29 mouse cellular contexts compared by ENCODE assay signal in the genomic region with DNA sequence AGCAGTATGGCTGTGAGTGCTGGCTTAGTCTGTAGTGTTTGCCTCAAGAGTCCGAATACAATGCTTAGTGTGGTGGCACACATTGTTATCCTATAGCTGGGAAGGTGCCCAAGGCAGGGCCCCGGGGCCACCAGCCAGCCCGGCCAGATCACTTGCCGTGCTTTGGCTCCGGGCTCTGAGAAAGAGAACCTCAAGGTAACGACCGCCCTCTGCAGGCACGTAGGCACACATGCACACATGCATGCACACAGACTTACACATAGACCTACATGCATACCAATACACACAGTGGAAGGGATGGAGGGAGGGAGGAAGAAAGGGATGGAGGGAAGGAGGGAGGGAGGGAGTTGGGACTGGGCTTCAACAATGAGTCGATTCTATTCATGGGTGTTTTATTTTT. TPM values are rescaled to one million over a fixed set of nuclear protein-coding genes. Genes with fewer than 3 reads are reported as not detected.
"Had no signal": no experiment of that assay in that cellular context is flagged by ENCODE, and none has a peak within 500 bp of the region (broad histone marks: within the 10 kb centered on the region; RNA-seq: fewer than 3 reads in every experiment).

No protein-coding gene starts in this region.

- H3K4me1 ChIP-seq: heart, embryonic 12.5 days; hindbrain, embryonic 13.5 days; hindbrain, embryonic 15.5 days; kidney, embryonic 15.5 days had no signal

- H3K36me3 ChIP-seq: heart, embryonic 10.5 days; heart, embryonic 12.5 days; hindbrain, embryonic 13.5 days; hindbrain, embryonic 15.5 days; kidney, embryonic 15.5 days; limb, embryonic 13.5 days; limb, embryonic 15.5 days; liver, embryonic 13.5 days had no signal

- DNase-seq: gastrocnemius, adult 2 months; gastrocnemius, postnatal 10 days; gastrocnemius, postnatal 25 days; heart, adult 18-20 months; heart, postnatal 14 days; heart, postnatal 36 days; kidney, adult 11 months; kidney, adult 2 months; kidney, adult 9 months; kidney, postnatal 14 days; kidney, postnatal 36 days; layer of hippocampus, adult 9-11 months; layer of hippocampus, postnatal 36 days; left cerebral cortex, postnatal 4 days; liver, embryonic 13.5 days had no signal

- H3K4me3 ChIP-seq: gastrocnemius, adult 2 months; heart, embryonic 10.5 days; heart, embryonic 12.5 days; hindbrain, embryonic 13.5 days; hindbrain, embryonic 15.5 days; kidney, embryonic 15.5 days; limb, embryonic 13.5 days; limb, embryonic 15.5 days; liver, embryonic 13.5 days had no signal

- ATAC-seq: hindbrain, postnatal 0 days; intestine, embryonic 16.5 days had no signal

- H3K27me3 ChIP-seq: hindbrain, embryonic 15.5 days; kidney, embryonic 15.5 days; liver, embryonic 13.5 days had no signal

- H3K9me3 ChIP-seq: heart, embryonic 10.5 days; heart, embryonic 12.5 days; hindbrain, embryonic 13.5 days; hindbrain, embryonic 15.5 days; kidney, embryonic 15.5 days; limb, embryonic 15.5 days; liver, embryonic 13.5 days had no signal

- H3K27ac ChIP-seq: gastrocnemius, adult 2 months; heart, embryonic 10.5 days; hindbrain, embryonic 13.5 days; hindbrain, embryonic 15.5 days; hindbrain, postnatal 0 days; kidney, embryonic 15.5 days; kidney, postnatal 0 days; limb, embryonic 13.5 days; limb, embryonic 15.5 days; liver, embryonic 13.5 days had no signal

RNA-seq across cellular contexts. Expression of gene Runx3, which starts 2.6 kb away (rescaled TPM):
- total RNA-seq: hindbrain, postnatal 0 days; layer of hippocampus, adult 18-20 months; layer of hippocampus, postnatal 14 days; layer of hippocampus, postnatal 36 days; left cerebral cortex, postnatal 10 days; left cerebral cortex, postnatal 25 days had no signal
- polyA plus RNA-seq: hindbrain, postnatal 0 days had no signal
